Mouse (Mus musculus) CD4-positive, CD25-positive, alpha-beta regulatory T cell, adult 2 months (primary cell): ENCODE results near the gene Amigo3.

ENCODE experiments used
- DNase-seq: peaks from one replicate; pipeline ENCODE4 v3.0.0-alpha.2; 2012; ENCODE audit warnings: low read depth, low spot score

The Amigo3 gene

GRCm38 (mm10) chr9:108083561-108083960, 30.6 kb downstream of the Amigo3 start:
- DNase-seq = no peak

GRCm38 (mm10) chr9:108085261-108085660, 32.3 kb downstream of the Amigo3 start:
- DNase-seq = no peak

DNA sequence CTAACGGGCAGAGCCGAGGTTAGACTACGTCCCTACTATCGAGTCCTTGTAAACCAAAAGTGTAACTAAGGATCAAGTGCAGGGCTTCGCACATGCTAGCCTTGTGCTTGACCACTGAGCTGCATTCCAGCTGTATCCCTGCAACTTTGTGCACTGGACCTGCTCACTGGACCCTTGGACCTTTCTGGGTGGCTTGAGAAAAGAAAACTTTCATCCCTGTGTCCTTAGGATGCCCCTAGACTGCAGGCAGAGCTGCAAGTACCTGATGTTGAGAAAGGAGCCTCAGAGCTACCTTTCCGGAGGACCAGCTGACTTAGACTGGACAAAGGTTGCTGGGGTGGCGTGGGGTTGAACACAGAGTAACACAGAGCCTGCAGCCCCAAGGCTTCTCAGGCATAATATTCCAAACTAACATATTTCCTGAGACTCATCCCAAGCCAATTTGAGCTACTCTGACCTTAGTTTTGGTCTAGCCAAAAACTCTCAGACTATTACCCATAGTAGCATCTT, 37.7 kb downstream of the Amigo3 start:
- DNase-seq = no peak

GRCm38 (mm10) chr9:108093586-108093985, 40.6 kb downstream of the Amigo3 start:
- DNase-seq = no peak

DNA sequence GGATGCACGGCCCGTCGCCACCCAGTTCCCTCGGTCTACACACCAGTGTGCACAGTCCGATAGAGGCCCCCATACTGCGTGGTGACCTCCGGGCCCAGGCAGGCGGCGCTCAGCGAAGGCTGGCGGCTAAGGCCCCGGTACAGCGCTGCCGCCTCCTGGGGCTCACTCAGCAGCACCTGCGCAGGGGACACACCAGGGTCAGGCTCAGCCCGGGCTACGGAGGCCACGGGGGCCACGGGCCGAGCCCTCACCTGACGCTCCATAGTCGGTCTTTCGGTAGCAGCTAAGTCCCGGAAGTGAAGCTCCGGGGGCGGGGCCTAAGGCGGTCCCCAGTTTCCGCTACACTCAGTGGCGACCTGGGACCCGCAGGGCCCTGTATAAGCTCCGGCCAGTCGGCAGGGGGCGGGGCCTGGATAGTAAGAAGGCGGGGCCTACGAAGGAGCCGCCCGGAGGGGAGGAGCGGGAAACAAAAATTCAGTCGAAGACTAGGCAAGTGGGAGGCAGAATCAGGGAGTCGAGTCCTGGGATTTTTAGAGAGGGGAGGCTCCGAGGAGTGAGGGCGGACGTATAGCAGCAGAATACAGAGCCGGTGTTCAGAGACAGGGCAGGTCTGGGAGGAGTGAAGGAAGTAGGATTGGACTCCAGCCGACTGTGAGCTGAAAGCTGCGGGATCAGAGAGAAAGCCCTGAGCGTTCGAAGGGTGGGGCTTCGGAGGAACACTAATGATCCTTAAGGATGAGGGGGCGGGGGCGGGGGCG, 41.4 kb downstream of the Amigo3 start, which contains the start of gene Apeh:
Gene Apeh, minus strand, starts transcription at position 423 of the 758 bp plus-strand sequence.
- DNase-seq = peak; percentile 95

DNA sequence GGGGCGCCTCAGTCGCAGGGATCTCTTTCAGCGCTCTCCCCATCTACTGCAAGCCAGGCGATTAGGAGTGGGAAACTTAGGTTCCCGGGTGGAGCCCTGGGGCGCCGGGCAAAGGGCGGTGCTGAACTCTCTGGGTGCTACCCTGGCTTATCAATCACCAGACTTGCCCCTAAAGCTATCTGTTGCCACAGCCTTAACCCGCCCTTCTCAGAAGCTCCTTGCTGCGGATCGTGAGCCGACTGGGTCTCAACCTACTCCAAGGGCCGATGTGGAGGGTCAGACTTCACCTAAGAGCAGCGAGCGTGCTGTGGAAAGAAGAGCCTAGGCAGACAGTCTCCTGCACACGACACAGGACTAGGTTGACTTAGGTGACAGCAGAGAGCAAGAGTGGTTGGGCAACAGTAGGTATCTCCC, 42.0 kb downstream of the Amigo3 start:
- DNase-seq = peak; percentile 45

DNA sequence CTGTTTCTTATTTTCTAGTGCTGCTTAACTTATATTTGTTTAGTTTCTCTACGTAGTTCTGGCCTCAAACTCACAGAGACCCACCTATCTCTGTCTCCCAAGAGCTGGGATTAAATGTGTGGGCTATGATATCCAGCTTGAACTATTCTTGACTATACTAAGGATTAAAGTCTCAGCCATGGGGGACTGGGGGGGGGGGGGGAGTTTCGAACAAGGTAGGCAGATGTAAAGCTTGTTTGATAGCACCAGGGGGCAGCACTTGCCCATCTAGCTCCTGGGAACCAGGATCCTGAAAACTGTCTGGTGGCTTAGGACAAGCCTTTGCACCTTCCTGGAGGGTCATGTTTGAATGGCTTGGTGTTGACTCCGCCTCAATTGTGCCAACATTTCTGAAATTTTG, 42.6 kb downstream of the Amigo3 start:
- peak; percentile 88 for DNase-seq

- DNase-seq = no peak
These were observed 43.2 kb downstream of the Amigo3 start for GRCm38 (mm10) chr9:108095949-108096712.

- no peak for DNase-seq
These were observed 46.7 kb downstream of the Amigo3 start for GRCm38 (mm10) chr9:108099619-108100018.

DNA sequence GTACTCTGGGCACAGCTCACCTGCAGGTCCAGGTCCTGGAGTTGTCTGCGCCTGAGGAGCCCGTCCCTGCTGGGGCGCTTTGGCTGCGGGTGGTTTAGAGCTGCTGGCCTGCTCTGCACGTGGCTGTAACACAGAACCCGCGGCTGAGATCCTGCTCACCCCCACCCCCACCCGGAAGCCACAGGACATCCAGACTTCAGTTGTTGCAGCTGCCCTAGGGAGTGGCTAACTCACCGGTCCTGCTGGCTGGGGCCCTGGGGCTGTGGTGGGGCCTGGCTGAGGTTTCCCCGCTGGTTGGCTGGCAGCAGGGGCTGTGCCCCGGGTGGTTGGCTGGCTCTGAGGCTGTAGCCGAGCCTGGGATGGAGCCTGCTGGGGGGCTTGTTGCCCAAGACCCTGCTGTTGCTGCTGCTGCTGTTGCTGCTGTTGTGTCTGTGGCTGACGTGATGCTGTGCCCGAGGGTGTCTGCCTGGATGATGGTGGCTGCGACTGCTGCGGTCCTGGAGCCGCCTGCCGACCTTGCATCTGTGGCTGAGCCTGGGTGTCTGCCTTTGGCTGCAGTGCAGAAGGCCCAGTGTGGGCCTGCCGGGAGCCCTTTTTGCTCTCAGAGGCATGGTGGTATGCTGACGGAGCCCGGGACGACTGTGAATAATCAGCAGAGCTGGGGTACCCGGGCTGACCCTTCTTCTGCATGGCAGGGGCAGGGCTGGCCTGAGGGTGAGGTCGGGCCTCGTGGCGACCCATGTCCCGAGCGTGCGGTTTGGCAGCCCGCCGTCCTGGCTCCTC, 52.0 kb downstream of the Amigo3 start:
- peak; percentile 50 for DNase-seq
